Mouse (Mus musculus) kidney, adult 2 months (tissue): Measurements from ENCODE around the gene Pfn1. TPM values are rescaled to one million over a fixed set of nuclear protein-coding genes. Genes with fewer than 3 reads are reported as not detected.
A peak's percentile ranks its signal among the peaks of the same experiment; 100 is the strongest.

Experiments used
- DNase-seq: peaks from one replicate; pipeline ENCODE4 v3.0.0; 2021
- H3K27ac ChIP-seq: fragments of 200-500 bp; 2 replicates; pipeline ENCODE4 v1.5.1; 2012; ENCODE audit warnings: low read depth, low read length, control low read depth, inconsistent platforms; ENCODE audit not compliant: insufficient read depth
- H3K27me3 ChIP-seq: fragments of 200-500 bp; replicated peaks from 2 replicates; pipeline ENCODE4 v1.6.1; 2012; ENCODE audit warnings: mild to moderate bottlenecking, moderate library complexity, low read length, inconsistent platforms; ENCODE audit not compliant: control insufficient read depth, insufficient read depth
- H3K36me3 ChIP-seq: fragments of 200-500 bp; 2 replicates; pipeline ENCODE4 v1.6.1; 2012; ENCODE audit warnings: mild to moderate bottlenecking, moderate library complexity, low read length, inconsistent platforms; ENCODE audit not compliant: control insufficient read depth, insufficient read depth
- H3K4me1 ChIP-seq: fragments of 200-500 bp; 2 replicates; pipeline ENCODE4 v1.6.1; 2011; ENCODE audit warnings: low read length; ENCODE audit not compliant: control insufficient read depth, insufficient read depth
- H3K4me3 ChIP-seq: fragments of 200-500 bp; 2 replicates; pipeline ENCODE4 v1.5.1; 2011; ENCODE audit warnings: mild to moderate bottlenecking, low read depth, low read length, control low read depth; ENCODE audit not compliant: insufficient read depth
- CTCF ChIP-seq: fragments of 200-500 bp; conservative IDR thresholded peaks from 2 replicates; pipeline ENCODE4 v1.5.1; 2011; ENCODE audit warnings: low read depth, mild to moderate bottlenecking, control low read depth, low read length, moderate library complexity, mixed read lengths; ENCODE audit not compliant: insufficient read depth, insufficient read length
- POLR2A ChIP-seq: fragments of 200-500 bp; IDR thresholded peaks from one replicate; pipeline ENCODE4 v1.6.1; 2011; ENCODE audit warnings: low read depth, low read length, control low read depth
- WGBS: fragments of 180-500 bp; shearing (Covaris S2); methylation state at CpG from one replicate; pipeline ENCODE4 v1.1.7; 2018; 5-methylcytosine and 5-hydroxymethylcytosine counted together
- polyA plus RNA-seq: library from polyadenylated mRNA; depleted of rRNA; stranded (reverse); fragments of >200 nt; gene quantifications from 2 replicates; pipeline ENCODE4 v1.2.3, GENCODE M21; 2012

Gene Pfn1
- polyA plus RNA-seq, 1 experiment = 750 TPM

GRCm38 (mm10) chr11:70699051-70699450 is 44.6 kb upstream of the Pfn1 start:
- no peak overlapping the region for H3K4me3 ChIP-seq
- TF ChIP-seq POLR2A (no peak), CTCF (no peak)
- H3K36me3 ChIP-seq = no peaks in the 10 kb centered on the region
- WGBS = 83% methylated on average over 2 of the region's 2 CpGs
- no peaks in the 10 kb centered on the region for H3K27me3 ChIP-seq
- H3K27ac ChIP-seq = no peak overlapping the region
- no peak for DNase-seq
- H3K4me1 ChIP-seq = peaks cover 9% of the 10 kb centered on the region; the same call in 1 of the 2 replicates

GRCm38 (mm10) chr11:70697376-70697775 is 42.9 kb upstream of the Pfn1 start:
- no peak overlapping the region for H3K4me3 ChIP-seq
- WGBS = 81% methylated on average over 3 of the region's 3 CpGs
- no peak overlapping the region for H3K27ac ChIP-seq
- H3K36me3 ChIP-seq = no peaks in the 10 kb centered on the region
- peaks cover 9% of the 10 kb centered on the region; the same call in 1 of the 2 replicates for H3K4me1 ChIP-seq
- DNase-seq = no peak
- no peaks in the 10 kb centered on the region for H3K27me3 ChIP-seq
- TF ChIP-seq CTCF = 0 out of 2 replicates have a peak, but pooled peaks have one; percentile 14
- TF ChIP-seq POLR2A = no peak

- no peak for DNase-seq
- WGBS = 83% methylated on average over 3 of the region's 3 CpGs
Observed at GRCm38 (mm10) chr11:70693504-70693903, 39.1 kb upstream of the Pfn1 start.

GRCm38 (mm10) chr11:70689578-70689977 is 35.1 kb upstream of the Pfn1 start:
- no peak overlapping the region for H3K27ac ChIP-seq
- no peaks in the 10 kb centered on the region for H3K36me3 ChIP-seq
- H3K4me1 ChIP-seq = peaks cover 11% of the 10 kb centered on the region
- WGBS = 64% methylated on average over 4 of the region's 4 CpGs
- no peaks in the 10 kb centered on the region for H3K27me3 ChIP-seq
- TF ChIP-seq POLR2A (no peak), CTCF (no peak)
- DNase-seq = peak; percentile 65
- H3K4me3 ChIP-seq = no peak overlapping the region

More at GRCm38 (mm10) chr11:70693504-70693903, 39.1 kb upstream of the Pfn1 start:
- Histone ChIP-seq H3K36me3 (no peaks in the 10 kb centered on the region), H3K4me3 (no peak overlapping the region), H3K27ac (no peak overlapping the region), H3K27me3 (no peaks in the 10 kb centered on the region), H3K4me1 (peaks cover 8% of the 10 kb centered on the region)
- no peak for TF ChIP-seq CTCF
- no peak for TF ChIP-seq POLR2A

- Histone ChIP-seq H3K36me3 (no peaks in the 10 kb centered on the region), H3K4me1 (peaks cover 11% of the 10 kb centered on the region), H3K27me3 (no peaks in the 10 kb centered on the region), H3K27ac (peak overlapping the region; percentile 66), H3K4me3 (peak overlapping the region; percentile 54)
- no peak for DNase-seq
- TF ChIP-seq POLR2A = no peak
- no peak for TF ChIP-seq CTCF
- WGBS = 15% methylated on average over 8 of the region's 8 CpGs
Observed at GRCm38 (mm10) chr11:70688372-70688771, 33.9 kb upstream of the Pfn1 start.

GRCm38 (mm10) chr11:70687601-70688199 is 33.3 kb upstream of the Pfn1 start, which contains the start of gene Camta2:
Camta2 (minus strand) TSS chr11:70688105.
- under 1% methylated on average over 55 of the region's 55 CpGs for WGBS
- TF ChIP-seq POLR2A (peak; percentile 42), CTCF (no peak)
- Histone ChIP-seq H3K36me3 (no peaks in the 10 kb centered on the region), H3K4me1 (peaks cover 11% of the 10 kb centered on the region), H3K27ac (peak within 1 kb of the TSS; percentile 66), H3K4me3 (peak within 1 kb of the TSS; percentile 54), H3K27me3 (no peaks in the 10 kb centered on the region)
- peak; percentile 92 for DNase-seq

- DNase-seq = peak; percentile 38
- peak overlapping the region; percentile 8; the same call in 1 of the 2 replicates for H3K27ac ChIP-seq
- H3K27me3 ChIP-seq = no peaks in the 10 kb centered on the region
- 2% methylated on average over 16 of the region's 16 CpGs for WGBS
- no peak for TF ChIP-seq CTCF
- no peak for TF ChIP-seq POLR2A
- H3K36me3 ChIP-seq = no peaks in the 10 kb centered on the region
- peaks cover 11% of the 10 kb centered on the region for H3K4me1 ChIP-seq
- H3K4me3 ChIP-seq = peak overlapping the region; percentile 54
Observed at GRCm38 (mm10) chr11:70686901-70687566, 32.6 kb upstream of the Pfn1 start.
